Mouse (Mus musculus) ovary, postnatal 10 days (tissue): ENCODE data around the gene Casz1.

Experiments used
- DNase-seq: peaks from one replicate; pipeline ENCODE4 v3.0.0; 2022; ENCODE audit warnings: low spot score

The Casz1 gene

GRCm38 (mm10) chr4:148803031-148803430 lies 1.2 kb upstream of the Casz1 start:
- DNase-seq, result no peak

GRCm38 (mm10) chr4:148803636-148804035 lies 593 bp upstream of the Casz1 start:
- DNase-seq, result no peak

GRCm38 (mm10) chr4:148804780-148805160 lies 541 bp downstream of the Casz1 start:
- DNase-seq, result no peak

GRCm38 (mm10) chr4:148805161-148805810 lies 1.1 kb downstream of the Casz1 start:
- DNase-seq, result no peak

- DNase-seq, result no peak
Observed at GRCm38 (mm10) chr4:148805811-148806747, 1.9 kb downstream of the Casz1 start.

GRCm38 (mm10) chr4:148806836-148807235 lies 2.6 kb downstream of the Casz1 start:
- DNase-seq, result no peak

- no peak for DNase-seq
Observed at GRCm38 (mm10) chr4:148807397-148807796, 3.2 kb downstream of the Casz1 start.

GRCm38 (mm10) chr4:148808839-148809238 lies 4.6 kb downstream of the Casz1 start:
- no peak for DNase-seq

GRCm38 (mm10) chr4:148810706-148811105 lies 6.5 kb downstream of the Casz1 start:
- no peak for DNase-seq

GRCm38 (mm10) chr4:148811940-148812339 lies 7.7 kb downstream of the Casz1 start:
- no peak for DNase-seq

GRCm38 (mm10) chr4:148813247-148813646 lies 9.0 kb downstream of the Casz1 start:
- no peak for DNase-seq

GRCm38 (mm10) chr4:148816556-148816955 lies 12.3 kb downstream of the Casz1 start:
- no peak for DNase-seq

- no peak for DNase-seq
Observed at GRCm38 (mm10) chr4:148818161-148818560, 13.9 kb downstream of the Casz1 start.

GRCm38 (mm10) chr4:148820171-148820570 lies 15.9 kb downstream of the Casz1 start:
- DNase-seq, result no peak

- DNase-seq, result no peak
Observed at GRCm38 (mm10) chr4:148823281-148823680, 19.1 kb downstream of the Casz1 start.

GRCm38 (mm10) chr4:148830350-148830749 lies 26.1 kb downstream of the Casz1 start:
- no peak for DNase-seq

- no peak for DNase-seq
Observed at GRCm38 (mm10) chr4:148833245-148833990, 29.2 kb downstream of the Casz1 start.

- no peak for DNase-seq
Observed at GRCm38 (mm10) chr4:148836391-148836790, 32.2 kb downstream of the Casz1 start.

- DNase-seq, result no peak
Observed at GRCm38 (mm10) chr4:148837046-148837445, 32.8 kb downstream of the Casz1 start.

- DNase-seq, result no peak
Observed at GRCm38 (mm10) chr4:148837644-148838043, 33.4 kb downstream of the Casz1 start.

GRCm38 (mm10) chr4:148842302-148842701 lies 38.1 kb downstream of the Casz1 start:
- DNase-seq, result no peak

GRCm38 (mm10) chr4:148844921-148845320 lies 40.7 kb downstream of the Casz1 start:
- DNase-seq, result no peak

GRCm38 (mm10) chr4:148846203-148846602 lies 42.0 kb downstream of the Casz1 start:
- peak; percentile 49 for DNase-seq
